Mouse (Mus musculus) kidney, postnatal 4 days (tissue): ENCODE results near the gene Tcf7l1.
A peak's percentile ranks its signal among the peaks of the same experiment; 100 is the strongest.

Experiments used
- DNase-seq, 2 experiments: peaks; one replicate each; pipeline ENCODE4 v3.0.0; 2021; ENCODE audit warnings: mixed read lengths in 2 of 2

Tcf7l1 gene

DNA sequence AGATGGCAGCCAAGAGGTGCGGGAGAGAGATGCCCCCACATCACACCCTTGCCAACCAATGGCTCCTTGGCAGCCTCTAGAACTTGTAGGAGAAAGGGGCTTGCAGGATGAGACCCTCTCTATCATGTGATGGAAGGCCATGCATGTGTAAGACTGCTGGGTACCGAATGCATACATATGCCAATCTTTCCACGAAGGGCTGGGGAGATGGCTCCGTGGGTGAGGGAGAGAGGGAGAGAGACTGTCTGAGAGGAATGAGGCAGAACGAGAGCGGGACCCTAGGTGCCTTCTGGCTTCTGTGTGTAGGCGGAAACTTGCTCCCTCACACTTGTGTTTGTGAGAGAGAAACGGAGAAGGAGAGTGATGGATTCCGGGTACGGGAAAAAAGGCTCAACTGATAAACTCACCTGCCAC, 94.3 kb downstream of the Tcf7l1 start:
- no peak for DNase-seq

DNA sequence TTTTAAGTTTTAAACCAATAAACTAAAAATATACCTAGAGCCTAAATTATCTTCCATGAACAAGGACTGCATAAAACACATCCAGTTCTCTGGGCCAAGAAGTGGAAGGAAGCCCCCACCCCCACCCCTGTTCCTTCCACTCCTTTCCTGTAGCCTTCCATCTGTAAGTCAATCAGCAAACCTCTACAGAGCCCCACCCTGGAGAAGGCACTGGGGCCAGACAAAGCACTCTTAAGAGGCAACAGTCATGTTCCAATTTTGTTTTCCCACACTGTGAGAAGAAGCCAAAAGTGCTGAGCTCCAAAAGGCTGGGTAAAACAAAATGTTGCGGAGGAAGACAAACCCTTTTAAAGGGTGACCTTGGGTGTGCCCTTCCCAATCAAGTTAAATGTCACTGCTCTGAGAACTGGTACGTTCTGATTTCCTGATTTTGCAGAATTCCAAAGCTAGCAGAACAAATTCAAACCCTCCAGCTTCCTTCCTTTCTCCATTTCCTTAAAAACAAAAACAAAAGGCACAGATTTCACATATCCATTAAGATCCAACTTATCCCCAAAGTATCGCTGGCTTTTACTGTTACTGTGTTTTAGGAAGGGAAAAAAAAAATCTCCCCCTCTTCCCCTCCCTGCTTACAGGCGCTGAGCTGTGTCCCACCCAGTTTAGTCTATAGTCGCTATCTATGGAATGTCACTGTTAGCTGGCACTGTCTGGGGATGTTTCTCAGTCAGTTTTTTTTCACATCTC, 94.8 kb downstream of the Tcf7l1 start:
- DNase-seq = no peak

DNA sequence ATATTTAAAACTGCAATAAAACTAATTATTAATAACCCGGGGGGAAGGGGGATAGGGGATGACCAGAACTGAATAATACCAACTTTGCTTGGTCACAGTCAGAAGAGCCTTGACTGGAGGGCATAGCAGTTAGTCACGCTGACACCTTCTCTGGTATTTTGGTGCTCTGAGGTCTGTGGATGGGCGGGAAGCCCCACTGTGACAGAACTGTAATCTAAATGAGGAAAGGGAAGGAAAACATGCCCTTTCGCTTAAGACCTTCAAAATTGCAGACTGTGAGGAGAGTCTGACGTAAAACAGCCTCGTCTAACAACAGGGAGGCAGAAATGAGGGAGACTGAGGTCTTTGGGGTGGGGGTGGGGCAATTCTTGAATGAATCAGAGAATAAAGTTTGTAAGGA, 96.6 kb downstream of the Tcf7l1 start:
- DNase-seq = no peak

DNA sequence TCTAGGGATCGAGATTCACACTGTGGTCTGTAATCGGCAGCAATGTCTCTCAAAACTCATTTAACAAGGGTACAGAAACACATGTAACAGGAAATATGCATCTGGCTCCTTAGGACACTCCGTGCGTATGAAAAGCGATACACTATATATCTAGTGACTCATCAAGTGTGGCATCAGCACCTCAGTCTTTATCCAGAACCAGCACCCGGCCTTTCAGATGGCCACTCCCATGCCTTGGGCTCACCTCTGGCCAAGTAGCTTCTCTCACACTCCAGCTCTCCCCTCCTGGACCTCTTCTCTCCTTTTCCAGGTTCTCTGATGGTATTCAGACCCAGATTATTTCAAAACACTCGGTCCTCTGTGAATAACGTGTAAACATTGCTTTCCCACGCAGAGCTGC, 97.5 kb downstream of the Tcf7l1 start:
- DNase-seq = no peak

DNA sequence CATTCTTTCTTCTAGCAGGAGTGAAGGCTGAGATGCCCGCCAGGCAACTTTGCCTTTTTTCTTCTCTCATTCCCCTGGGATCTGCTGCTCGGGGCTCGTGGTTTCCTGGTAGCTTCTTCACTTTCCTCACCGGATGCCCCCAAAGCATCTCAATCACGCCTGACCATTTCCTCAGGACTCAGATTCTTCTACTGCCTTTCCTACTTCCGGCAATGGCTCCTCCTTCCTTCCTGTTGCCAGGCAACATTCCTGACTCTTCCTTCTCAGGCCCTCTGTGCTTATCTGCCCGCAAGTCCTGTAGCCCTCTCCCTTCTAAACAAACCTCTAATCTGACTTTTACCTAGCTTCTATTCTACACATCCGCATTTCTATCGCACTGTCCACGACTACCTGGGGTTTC, 98.5 kb downstream of the Tcf7l1 start:
- peak in 1 of 2 experiments; percentile 55 for DNase-seq

DNA sequence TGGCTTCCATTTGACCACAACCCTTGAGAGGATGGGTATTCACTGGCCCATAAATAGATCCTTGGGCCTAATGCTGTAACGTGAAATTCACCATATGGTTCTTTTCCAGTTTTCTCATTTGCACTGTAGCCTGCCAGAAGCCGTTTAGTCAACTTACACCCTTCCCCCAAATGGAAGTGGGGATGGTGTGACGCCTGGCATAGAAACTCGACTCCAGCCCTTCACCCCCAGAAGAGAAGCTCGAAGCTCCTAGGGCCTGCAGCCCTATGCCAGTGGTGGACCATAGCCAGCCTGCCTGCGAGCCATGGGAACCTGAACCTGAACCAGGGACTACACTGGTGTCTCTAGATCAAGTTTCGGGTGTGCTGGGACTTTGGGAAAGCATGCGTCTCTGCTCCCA, 99.1 kb downstream of the Tcf7l1 start:
- no peak for DNase-seq

DNA sequence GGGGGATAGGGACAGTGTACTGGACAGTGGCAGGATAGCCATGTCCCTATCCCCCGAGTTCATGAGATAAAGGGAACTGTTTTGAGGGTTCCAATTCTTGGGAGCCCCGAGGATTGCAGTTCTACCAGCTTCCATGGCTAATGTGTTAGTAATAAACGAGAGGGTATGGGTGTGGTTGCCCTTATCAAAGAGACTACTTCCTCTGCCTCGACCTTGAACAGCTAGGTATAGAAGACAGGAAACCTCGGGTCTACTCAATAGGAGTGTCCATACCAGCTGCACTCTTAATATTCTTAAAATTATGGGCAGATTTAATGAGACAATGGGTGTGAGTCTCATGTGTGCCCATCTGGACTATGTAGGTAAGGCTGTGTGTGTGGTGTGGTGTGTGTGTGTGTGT, 100.0 kb downstream of the Tcf7l1 start:
- DNase-seq = no peak

DNA sequence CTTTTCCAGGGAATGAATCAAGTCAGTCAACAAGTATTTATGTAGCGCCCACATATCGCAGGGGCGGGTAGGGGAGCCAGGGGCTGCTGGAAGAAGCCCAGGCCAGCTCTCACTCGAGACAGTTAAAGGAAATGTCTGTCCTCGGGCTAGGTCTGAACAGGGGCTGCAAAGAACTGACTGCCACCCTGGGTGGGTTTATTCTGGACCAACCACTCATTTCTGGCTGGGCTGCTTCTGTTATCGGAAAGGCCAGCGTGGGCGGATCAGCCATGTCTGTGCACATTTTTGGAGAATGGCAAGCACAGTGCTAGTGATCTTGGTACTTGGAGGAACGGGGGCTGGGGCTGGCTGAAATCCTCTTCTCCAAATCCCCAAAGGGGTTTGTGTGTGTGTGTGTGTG, 103.9 kb downstream of the Tcf7l1 start:
- DNase-seq = peak; percentile 47 to 66

DNA sequence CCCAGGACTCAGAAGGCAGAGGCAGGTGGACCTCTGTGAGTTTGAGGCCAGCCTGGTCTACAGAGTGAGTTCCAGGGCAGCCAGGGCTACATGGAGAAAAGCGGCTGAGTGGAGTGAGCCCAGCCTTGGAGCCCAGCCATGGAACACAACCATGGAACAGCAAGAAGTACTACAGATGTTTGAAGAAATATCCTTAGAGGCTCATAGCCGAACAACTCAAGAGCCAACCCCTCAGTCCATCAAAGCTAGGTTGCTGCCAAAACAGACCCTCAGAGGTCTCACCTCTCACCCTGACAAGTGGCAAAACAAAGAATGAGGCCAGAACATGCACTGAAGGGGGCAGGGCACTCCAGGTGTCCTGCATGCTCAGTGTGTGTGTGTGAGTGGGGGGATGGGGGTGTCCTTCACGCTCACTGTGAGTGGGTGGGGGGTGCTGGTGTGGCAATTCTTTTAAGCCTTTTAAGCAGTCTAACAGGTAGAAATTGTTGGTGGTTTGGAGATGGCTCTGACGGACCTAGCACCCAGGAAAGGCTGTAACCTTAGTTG, 104.7 kb downstream of the Tcf7l1 start:
- no peak for DNase-seq

DNA sequence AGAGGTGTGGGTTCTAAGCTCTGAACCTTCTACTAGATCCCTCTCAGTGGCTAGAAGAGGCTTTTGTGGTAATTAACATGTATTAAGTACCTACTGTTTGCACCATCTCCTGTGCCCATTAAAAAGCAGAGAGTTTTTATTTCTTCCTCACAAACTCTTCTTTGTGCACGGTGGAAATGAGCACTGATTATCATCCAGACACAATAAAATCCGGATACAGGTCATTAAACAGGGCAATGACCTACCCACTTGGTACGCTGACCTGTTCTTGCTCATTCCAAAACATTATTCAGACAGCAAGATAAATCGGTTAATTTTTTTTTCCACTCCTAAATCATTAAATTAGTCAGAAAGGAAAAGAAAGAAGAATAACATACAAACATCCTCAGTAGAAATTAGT, 106.8 kb downstream of the Tcf7l1 start:
- DNase-seq = no peak

DNA sequence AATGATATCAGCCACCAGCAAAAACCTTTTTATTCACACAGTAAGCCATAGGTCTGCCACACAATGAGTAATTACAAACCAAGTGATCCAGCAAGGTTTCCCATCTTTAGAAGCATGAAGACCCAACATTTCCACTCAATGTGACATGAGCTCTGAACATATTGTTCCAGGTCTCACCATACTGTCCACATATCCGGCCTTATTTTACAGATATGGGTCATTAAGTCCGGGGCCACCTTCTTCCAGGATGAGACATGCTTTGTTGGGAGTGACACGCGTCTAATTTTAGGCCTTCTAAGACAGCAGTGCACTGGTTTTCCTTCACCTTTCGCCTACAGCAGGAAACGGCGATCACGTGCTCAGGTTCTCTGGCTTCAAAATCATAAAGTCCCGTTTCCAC, 108.1 kb downstream of the Tcf7l1 start:
- no peak for DNase-seq

DNA sequence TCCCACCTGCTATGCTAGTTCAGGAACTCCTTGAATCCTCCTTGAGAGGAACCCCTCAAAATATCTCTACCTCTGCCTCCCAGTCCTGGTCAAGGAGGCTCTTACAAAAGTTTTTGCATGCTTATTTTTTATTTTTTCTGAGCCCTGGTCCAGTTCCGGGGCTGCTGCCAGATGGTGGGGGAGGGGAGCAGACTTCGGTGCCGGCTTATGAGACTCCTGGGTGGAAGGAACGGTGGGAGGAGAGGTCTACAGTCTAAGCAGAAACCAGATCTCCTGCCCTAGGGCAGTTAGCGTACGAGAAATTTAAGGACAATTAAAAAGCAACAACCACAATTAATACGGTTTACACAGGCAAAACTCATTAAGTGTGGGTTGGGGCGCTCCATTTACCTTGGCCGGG, 110.4 kb downstream of the Tcf7l1 start:
- peak; percentile 73 to 81 for DNase-seq

DNA sequence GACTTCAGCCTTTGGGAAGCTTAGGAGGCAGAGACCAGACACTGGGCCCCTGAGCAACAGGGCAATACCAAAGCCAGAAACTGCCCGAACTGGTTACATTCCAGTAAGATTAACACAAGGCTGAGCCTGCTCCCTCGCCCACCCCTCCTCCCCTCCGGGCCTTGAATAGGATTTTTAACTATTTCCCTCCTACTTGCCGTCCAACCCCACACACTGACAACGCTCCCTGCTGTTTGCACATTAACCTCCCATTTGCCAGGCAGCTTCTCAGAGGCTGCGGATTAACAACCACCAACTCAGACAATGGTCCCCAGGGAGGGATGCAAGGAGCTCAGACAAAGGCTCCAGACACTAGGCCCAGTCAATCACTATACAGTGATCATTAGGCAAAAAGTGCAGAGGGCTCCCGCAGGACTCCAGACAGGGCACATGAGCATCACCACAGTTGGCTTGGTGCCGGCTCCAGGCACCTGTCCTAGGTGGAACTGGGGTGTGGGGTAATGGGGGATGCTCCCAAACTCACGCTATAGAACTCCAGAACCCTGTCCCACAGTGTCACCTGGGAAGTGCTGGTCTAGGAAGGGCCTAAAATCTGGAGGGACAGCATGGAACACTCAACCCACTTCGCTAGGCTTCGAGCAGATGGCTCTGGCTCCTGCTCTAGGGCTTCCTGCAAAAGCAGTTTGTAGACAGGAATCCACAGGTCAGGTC, 111.4 kb downstream of the Tcf7l1 start:
- DNase-seq = peak; percentile 71 to 86

DNA sequence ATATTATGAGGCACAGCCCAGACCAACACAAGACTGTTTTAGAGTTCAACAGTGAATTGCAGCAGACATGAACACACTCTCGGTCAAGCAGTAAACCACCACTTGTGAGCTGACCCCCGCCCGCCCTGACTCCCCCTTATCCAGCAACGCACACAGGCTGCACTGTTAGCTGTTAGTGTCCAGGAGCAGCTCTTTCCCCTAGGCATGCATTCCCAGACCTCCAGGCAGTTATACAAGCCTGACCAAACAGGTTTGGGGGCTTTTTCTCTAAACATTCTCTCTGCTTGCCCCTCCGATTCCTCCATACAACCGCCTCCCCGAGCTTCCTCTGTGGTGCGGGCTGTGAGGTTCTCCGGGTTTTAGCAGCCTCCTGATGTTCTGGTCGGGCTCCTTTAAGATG, 112.0 kb downstream of the Tcf7l1 start:
- no peak for DNase-seq

DNA sequence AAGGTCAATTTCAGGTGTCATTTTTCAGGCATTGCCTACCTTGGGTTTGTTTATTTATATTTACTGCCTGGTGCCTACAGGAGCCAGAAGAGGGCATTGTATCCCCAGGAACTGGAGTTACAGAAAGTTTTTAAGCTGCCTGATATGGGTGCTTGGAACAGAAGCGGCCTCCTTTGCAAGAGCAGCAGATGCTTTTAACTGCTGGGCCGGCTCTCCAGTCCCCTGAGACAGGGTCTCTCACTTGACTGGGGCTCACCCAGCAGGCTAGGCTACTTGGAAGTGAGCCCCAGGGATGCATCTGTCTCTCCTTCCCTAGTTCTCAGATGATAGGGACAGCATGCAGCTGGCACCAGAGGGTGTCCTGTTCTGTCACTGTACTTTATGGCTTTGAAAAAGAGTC, 112.7 kb downstream of the Tcf7l1 start:
- peak in 1 of 2 experiments; percentile 44 for DNase-seq

DNA sequence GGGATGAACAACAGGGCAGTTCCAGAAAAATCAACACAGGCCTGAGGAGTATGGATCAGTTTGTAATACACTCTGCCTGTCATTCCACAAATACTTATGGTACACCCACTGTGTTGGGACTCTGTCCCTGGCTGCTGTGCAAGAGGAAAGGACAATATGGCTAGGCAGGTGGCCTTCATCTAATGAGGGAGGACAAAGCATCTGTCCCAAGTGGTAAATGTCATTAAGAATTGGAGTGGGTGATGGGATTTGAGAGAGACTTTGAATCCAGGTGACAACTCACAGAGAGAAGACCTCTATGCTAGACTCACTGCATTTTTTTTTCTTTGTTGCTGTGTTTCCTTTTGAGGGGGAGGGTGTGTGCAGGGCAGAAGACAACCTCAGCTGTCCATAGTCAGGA, 115.3 kb downstream of the Tcf7l1 start:
- no peak for DNase-seq

DNA sequence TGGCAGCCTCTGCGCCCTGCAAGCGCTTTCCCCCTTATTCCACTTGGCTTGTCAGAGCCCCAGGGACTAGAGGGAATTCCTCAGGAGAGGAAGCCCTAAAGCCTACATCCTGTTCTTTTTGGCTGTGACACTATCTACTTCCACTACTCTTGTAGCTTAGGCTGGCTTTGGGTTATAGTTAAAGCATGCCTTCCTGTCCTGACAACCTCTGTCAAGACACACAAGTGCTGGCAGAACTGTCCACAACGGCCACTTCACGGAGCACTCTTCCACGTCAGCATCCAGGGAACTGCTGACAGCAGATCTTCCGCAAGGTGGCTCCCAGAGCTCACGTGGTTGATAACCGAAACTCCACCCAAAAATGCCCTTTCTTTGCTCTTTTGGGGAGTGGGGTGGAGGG, 117.9 kb downstream of the Tcf7l1 start:
- DNase-seq = peak in 1 of 2 experiments; percentile 52

DNA sequence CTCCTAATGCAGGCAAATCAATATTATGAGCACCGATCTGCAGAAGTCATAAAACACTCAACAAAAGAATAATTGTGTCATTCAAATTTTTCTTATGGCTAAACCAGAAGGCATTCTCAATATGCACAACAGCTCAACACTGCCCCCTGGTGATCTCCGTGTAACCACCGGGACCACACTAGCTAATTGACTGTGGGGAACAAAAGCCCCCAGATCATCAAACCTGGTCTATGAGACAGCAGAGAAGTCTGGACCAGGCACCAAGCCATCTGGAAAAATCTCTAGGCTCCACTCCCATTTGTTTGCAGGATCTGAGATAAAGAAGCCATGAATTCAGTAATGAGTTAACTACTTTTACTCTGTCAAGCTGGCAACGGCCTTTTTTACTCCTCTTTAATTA, 122.0 kb downstream of the Tcf7l1 start:
- peak; percentile 88 for DNase-seq

DNA sequence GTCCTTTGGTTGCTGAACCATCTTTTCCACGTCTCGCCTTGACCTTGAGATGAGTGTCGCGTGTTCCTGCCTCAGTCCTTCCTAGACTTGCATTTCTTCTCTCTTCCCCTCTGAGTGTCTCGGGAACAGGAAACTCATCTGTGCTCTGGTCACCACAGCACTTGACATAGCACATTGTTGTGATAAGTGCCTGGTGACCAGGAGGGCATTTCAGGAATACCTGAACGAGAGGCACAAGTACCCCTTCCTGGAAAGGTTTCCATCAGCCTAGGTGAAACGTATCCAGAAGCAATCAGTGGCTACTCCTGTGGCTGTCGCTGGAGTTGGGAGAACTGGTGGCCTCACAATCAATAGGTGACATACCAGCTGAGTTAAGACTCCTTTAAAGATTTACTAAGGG, 124.8 kb downstream of the Tcf7l1 start:
- DNase-seq = no peak

DNA sequence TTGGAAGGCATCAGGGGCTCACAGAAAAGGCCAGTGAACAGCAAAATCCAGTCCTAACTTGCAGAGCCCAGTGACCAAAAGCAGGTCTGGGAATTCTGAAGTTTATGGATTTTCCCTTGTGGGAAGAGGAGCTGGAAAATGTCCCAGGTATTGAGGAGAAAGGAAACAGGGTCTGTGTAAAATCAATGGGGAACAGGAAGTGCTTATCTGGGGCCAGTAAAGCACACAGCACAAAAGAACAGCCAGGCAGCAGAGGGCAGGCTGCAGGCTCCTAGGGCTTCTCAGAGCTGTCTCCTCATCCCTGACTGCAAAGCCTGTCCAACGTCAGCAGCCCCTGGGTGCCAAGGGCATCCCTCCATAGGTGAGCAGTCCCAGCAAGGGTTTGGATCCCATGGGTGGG, 126.1 kb downstream of the Tcf7l1 start:
- DNase-seq = no peak

DNA sequence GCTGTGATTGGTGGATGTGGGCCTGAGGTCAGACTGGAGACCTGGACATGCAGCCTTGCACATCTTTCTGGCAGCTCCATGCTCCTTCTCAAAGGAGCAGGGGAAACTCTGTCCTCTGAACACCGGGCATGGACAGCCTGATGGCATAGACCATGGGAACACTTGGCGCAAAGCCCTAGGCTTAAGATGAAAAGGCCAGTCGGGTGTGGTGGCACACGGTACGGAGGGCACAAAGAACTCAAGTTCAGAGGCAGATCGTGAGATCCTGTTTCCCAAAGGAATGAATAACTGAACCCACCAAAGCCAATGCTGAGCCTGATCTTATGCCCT, 128.7 kb downstream of the Tcf7l1 start:
- DNase-seq = no peak

DNA sequence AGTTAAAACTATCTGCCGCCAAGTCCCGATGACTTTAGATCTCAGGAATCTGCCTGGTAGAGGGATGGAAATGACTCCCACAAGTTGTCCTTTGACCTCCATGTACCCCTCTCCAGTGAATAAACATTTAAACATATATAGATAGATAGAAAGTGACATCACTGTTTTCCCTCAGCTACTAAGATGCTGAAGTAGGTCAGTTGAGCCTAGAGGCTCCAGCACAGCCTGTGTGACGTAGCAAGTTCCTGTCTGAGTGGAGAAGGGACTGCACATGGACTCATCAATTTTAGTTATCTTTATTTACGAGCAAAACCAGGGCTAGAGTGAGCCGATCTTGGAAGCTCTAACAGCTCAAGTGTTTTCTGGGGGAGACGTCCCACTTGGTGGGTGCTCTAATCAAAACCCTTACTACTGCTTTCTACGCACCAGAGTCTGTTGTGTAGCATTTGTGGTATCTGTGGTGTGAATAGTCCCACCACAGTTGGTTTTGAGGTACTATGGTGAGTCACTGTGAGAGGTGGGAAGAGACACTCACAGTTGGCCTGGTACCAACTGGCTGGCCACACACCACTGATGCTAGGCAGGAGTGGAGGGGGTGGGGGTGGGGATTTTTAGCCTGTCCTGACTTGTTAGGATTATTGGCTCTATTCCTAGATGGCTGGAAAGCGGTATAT, 129.2 kb downstream of the Tcf7l1 start:
- peak; percentile 47 to 56 for DNase-seq

DNA sequence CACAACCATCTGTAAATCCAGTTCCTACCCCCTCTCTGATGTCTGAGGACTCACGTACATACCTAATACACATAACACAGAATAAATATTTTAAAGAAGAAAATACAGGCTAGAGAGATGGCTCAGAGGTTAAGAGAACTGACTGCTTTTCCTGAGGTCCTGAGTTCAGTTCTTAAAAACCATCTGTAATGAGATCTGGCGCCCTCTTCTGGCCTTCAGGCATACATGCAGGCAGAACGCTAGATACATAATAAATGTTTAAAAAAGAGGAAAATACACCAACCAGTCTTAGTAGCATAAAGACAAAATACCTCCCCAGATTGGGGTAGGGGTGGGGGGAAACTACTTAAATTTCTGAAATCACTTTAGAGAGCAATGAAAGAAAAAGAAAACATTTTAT, 131.0 kb downstream of the Tcf7l1 start:
- DNase-seq = no peak

DNA sequence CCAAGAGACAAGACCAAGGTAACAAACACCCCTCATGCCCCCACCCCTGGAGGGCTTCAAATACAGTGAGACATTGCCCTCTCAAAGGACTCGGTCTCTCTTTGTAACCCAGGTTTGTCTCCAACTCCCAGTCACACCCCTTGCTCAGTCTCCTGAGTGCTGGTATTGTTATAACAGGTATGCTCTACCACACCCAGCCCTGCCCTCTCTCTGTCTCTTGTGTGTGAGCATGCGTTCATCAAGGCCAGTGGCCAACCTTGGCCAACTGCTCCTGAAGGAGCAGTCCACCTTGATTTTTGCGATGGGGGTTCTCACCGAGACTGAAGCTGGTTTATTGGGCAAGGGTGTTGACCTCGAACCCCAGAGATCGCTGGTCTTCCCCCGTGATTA, 133.0 kb downstream of the Tcf7l1 start:
- DNase-seq = no peak
